Mouse (Mus musculus): ENCODE results near the gene Gsk3a. TPM values are rescaled to one million over a fixed set of nuclear protein-coding genes. Genes with fewer than 3 reads are reported as not detected.

The Gsk3a gene
- 91.9 and 94.8 TPM in 2 replicates for polyA plus RNA-seq (2012; rRNA removed)

- peak within 1 kb of the TSS; percentile 86 for H3K4me3 ChIP-seq (ENCODE audit: control insufficient read depth, low read depth, low read length)
- peak; percentile 72 for TF ChIP-seq POLR2A (IDR thresholded peaks at IDR 0.05; ENCODE audit: control insufficient read depth, low read depth, low read length)
- TF ChIP-seq CTCF (IDR thresholded peaks at IDR 0.05; ENCODE audit: control insufficient read depth, insufficient read depth, insufficient replicate concordance, low read depth, low read length): no peak
- H3K27me3 ChIP-seq (ENCODE audit: control insufficient read depth, insufficient read depth, low read length): no peaks in the 10 kb centered on the region
- peaks cover 11% of the 10 kb centered on the region for H3K4me1 ChIP-seq (ENCODE audit: control insufficient read depth, insufficient read depth, low read length)
- peak within 1 kb of the TSS; percentile 96 for H3K27ac ChIP-seq (ENCODE audit: control insufficient read depth, insufficient read depth, low read depth, low read length)
- H3K36me3 ChIP-seq (ENCODE audit: control insufficient read depth, insufficient read depth, low read length): no peaks in the 10 kb centered on the region; the same call in none of the 2 replicates
Observed at GRCm38 (mm10) chr7:25237249-25238014, at the start of gene Gsk3a. Gene Gsk3a, minus strand, starts transcription at chr7:25237851.

GRCm38 (mm10) chr7:25286989-25287388 is 49.3 kb upstream of the Gsk3a start:
- Histone ChIP-seq H3K27ac (ENCODE audit: control insufficient read depth, insufficient read depth, low read depth, low read length) (no peak overlapping the region), H3K36me3 (ENCODE audit: control insufficient read depth, insufficient read depth, low read length) (peaks cover 5% of the 10 kb centered on the region), H3K4me3 (ENCODE audit: control insufficient read depth, low read depth, low read length) (no peak overlapping the region), H3K4me1 (ENCODE audit: control insufficient read depth, insufficient read depth, low read length) (peaks cover 14% of the 10 kb centered on the region), H3K27me3 (ENCODE audit: control insufficient read depth, insufficient read depth, low read length) (no peaks in the 10 kb centered on the region)
- peak; percentile 19; the same call in 1 of the 2 replicates for TF ChIP-seq CTCF (IDR thresholded peaks at IDR 0.05; ENCODE audit: control insufficient read depth, insufficient read depth, insufficient replicate concordance, low read depth, low read length)
- no peak for TF ChIP-seq POLR2A (IDR thresholded peaks at IDR 0.05; ENCODE audit: control insufficient read depth, low read depth, low read length)

GRCm38 (mm10) chr7:25285511-25286238 is 48.0 kb upstream of the Gsk3a start:
- peaks cover 5% of the 10 kb centered on the region for H3K36me3 ChIP-seq (ENCODE audit: control insufficient read depth, insufficient read depth, low read length)
- no peaks in the 10 kb centered on the region for H3K27me3 ChIP-seq (ENCODE audit: control insufficient read depth, insufficient read depth, low read length)
- TF ChIP-seq POLR2A (IDR thresholded peaks at IDR 0.05; ENCODE audit: control insufficient read depth, low read depth, low read length) (no peak), CTCF (IDR thresholded peaks at IDR 0.05; ENCODE audit: control insufficient read depth, insufficient read depth, insufficient replicate concordance, low read depth, low read length) (no peak)
- no peak overlapping the region for H3K4me3 ChIP-seq (ENCODE audit: control insufficient read depth, low read depth, low read length)
- no peak overlapping the region for H3K27ac ChIP-seq (ENCODE audit: control insufficient read depth, insufficient read depth, low read depth, low read length)
- H3K4me1 ChIP-seq (ENCODE audit: control insufficient read depth, insufficient read depth, low read length): peaks cover 24% of the 10 kb centered on the region

GRCm38 (mm10) chr7:25284766-25285165 is 47.1 kb upstream of the Gsk3a start:
- Histone ChIP-seq H3K27ac (ENCODE audit: control insufficient read depth, insufficient read depth, low read depth, low read length) (no peak overlapping the region), H3K27me3 (ENCODE audit: control insufficient read depth, insufficient read depth, low read length) (no peaks in the 10 kb centered on the region), H3K4me3 (ENCODE audit: control insufficient read depth, low read depth, low read length) (no peak overlapping the region), H3K36me3 (ENCODE audit: control insufficient read depth, insufficient read depth, low read length) (peaks cover 5% of the 10 kb centered on the region), H3K4me1 (ENCODE audit: control insufficient read depth, insufficient read depth, low read length) (peaks cover 33% of the 10 kb centered on the region)
- TF ChIP-seq CTCF (IDR thresholded peaks at IDR 0.05; ENCODE audit: control insufficient read depth, insufficient read depth, insufficient replicate concordance, low read depth, low read length): no peak
- no peak for TF ChIP-seq POLR2A (IDR thresholded peaks at IDR 0.05; ENCODE audit: control insufficient read depth, low read depth, low read length)

- peaks cover 5% of the 10 kb centered on the region for H3K36me3 ChIP-seq (ENCODE audit: control insufficient read depth, insufficient read depth, low read length)
- peaks cover 39% of the 10 kb centered on the region for H3K4me1 ChIP-seq (ENCODE audit: control insufficient read depth, insufficient read depth, low read length)
- H3K4me3 ChIP-seq (ENCODE audit: control insufficient read depth, low read depth, low read length): no peak overlapping the region
- H3K27ac ChIP-seq (ENCODE audit: control insufficient read depth, insufficient read depth, low read depth, low read length): no peak overlapping the region
- no peak for TF ChIP-seq CTCF (IDR thresholded peaks at IDR 0.05; ENCODE audit: control insufficient read depth, insufficient read depth, insufficient replicate concordance, low read depth, low read length)
- no peak for TF ChIP-seq POLR2A (IDR thresholded peaks at IDR 0.05; ENCODE audit: control insufficient read depth, low read depth, low read length)
- no peaks in the 10 kb centered on the region for H3K27me3 ChIP-seq (ENCODE audit: control insufficient read depth, insufficient read depth, low read length)
Observed at GRCm38 (mm10) chr7:25284171-25284570, 46.5 kb upstream of the Gsk3a start.

GRCm38 (mm10) chr7:25283637-25284036 is 46.0 kb upstream of the Gsk3a start:
- Histone ChIP-seq H3K27me3 (ENCODE audit: control insufficient read depth, insufficient read depth, low read length) (no peaks in the 10 kb centered on the region), H3K36me3 (ENCODE audit: control insufficient read depth, insufficient read depth, low read length) (peaks cover 5% of the 10 kb centered on the region), H3K4me3 (ENCODE audit: control insufficient read depth, low read depth, low read length) (peak overlapping the region; percentile 95), H3K27ac (ENCODE audit: control insufficient read depth, insufficient read depth, low read depth, low read length) (no peak overlapping the region), H3K4me1 (ENCODE audit: control insufficient read depth, insufficient read depth, low read length) (peaks cover 43% of the 10 kb centered on the region)
- TF ChIP-seq CTCF (IDR thresholded peaks at IDR 0.05; ENCODE audit: control insufficient read depth, insufficient read depth, insufficient replicate concordance, low read depth, low read length) (no peak), POLR2A (IDR thresholded peaks at IDR 0.05; ENCODE audit: control insufficient read depth, low read depth, low read length) (no peak)

GRCm38 (mm10) chr7:25282731-25283211 is 45.1 kb upstream of the Gsk3a start:
- Histone ChIP-seq H3K27ac (ENCODE audit: control insufficient read depth, insufficient read depth, low read depth, low read length) (peak overlapping the region; percentile 93), H3K27me3 (ENCODE audit: control insufficient read depth, insufficient read depth, low read length) (no peaks in the 10 kb centered on the region), H3K4me3 (ENCODE audit: control insufficient read depth, low read depth, low read length) (peak overlapping the region; percentile 95), H3K36me3 (ENCODE audit: control insufficient read depth, insufficient read depth, low read length) (peaks cover 5% of the 10 kb centered on the region), H3K4me1 (ENCODE audit: control insufficient read depth, insufficient read depth, low read length) (peaks cover 47% of the 10 kb centered on the region)
- TF ChIP-seq POLR2A (IDR thresholded peaks at IDR 0.05; ENCODE audit: control insufficient read depth, low read depth, low read length) (no peak), CTCF (IDR thresholded peaks at IDR 0.05; ENCODE audit: control insufficient read depth, insufficient read depth, insufficient replicate concordance, low read depth, low read length) (no peak)
